Mouse (Mus musculus): ENCODE data around the gene Mtch1.

Gene Mtch1

GRCm38 (mm10) chr17:29305058-29305806, 42.5 kb downstream of the Mtch1 start:
- DNase-seq (ENCODE audit: low spot score) = no peak

GRCm38 (mm10) chr17:29304376-29305057, 43.2 kb downstream of the Mtch1 start:
- DNase-seq (ENCODE audit: low spot score) = no peak

DNA sequence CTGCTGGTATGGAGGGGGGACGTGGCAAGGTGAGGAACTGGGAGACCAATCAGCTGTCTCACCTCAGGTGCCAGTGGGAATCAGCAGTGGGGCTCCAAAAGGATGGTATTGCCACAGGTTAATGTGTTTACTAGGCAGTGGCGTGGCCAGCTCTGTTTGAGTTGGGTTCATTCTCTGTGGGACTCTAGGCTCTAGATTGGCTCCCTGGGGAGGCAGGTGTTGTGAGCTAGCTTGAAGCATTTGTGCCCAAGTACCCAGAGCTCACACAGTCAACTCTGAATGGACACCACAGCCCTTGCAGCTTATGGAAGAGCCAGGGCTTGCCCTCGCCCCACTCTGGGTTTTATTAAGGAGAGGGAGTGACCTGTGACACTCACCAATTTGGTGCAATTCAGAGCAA, 43.9 kb downstream of the Mtch1 start:
- no peak for DNase-seq (ENCODE audit: low spot score)

DNA sequence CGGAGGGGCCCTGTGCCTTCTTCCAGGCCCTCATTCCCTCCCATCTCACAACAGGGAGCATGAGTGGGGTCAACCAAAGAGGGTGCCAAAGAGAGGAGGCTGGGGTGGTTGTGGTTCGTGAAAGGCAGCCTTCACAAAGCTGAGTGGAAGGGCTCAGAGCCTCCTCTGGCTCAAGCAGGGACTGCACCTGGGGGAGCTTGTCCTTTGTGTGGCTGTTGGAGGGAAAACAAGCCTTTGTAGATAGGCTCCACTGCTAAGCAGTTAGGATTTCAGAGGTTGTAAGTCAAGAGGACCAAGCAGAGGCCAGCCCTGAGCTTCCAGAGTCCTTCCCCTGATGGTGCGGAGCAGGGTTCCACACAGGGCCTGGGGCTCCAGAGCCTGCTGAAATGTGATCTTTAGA, 44.6 kb downstream of the Mtch1 start:
- DNase-seq (ENCODE audit: low spot score) = no peak

DNA sequence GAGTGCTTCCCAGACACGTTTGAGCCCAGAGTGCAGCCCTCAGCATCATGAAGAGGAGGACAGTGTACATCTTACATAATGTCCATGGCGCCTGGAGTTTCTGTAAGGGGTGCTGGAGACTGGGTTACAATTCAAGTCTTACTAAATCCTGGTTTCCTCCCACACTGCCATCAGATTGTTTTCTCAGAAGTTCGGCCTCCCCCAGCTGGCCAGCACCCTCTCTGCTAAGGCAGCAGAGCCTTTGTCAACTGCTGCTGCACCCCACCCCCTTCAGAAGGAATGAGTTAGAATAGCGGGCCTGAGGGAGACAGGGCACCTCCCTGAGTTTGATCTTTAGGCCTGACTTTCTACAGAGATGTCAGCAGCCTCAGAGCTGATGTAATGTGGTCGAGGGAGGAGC, 45.6 kb downstream of the Mtch1 start:
- DNase-seq (ENCODE audit: low spot score) = no peak

- no peak for DNase-seq (ENCODE audit: low spot score)
Observed at GRCm38 (mm10) chr17:29301421-29301820, 46.3 kb downstream of the Mtch1 start.

DNA sequence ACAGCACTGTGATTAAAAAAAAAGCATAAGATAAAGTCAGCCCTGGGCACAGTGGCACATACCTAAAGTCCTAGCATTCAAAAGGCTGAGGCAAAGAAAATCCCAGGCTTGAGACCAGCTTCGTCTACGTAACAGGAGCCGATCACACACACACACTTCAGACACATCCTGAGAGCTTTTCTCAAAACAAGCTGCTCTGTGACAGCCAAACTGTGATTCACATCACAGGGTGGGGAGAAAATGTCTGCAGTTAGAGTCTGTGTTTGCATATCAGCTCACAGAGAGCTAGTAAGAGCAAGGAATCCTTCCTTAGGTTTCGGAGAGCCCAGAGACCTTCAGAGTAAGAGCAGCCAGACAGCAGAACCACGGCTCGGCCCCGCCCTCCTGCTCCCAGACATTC, 46.8 kb downstream of the Mtch1 start:
- no peak for DNase-seq (ENCODE audit: low spot score)

DNA sequence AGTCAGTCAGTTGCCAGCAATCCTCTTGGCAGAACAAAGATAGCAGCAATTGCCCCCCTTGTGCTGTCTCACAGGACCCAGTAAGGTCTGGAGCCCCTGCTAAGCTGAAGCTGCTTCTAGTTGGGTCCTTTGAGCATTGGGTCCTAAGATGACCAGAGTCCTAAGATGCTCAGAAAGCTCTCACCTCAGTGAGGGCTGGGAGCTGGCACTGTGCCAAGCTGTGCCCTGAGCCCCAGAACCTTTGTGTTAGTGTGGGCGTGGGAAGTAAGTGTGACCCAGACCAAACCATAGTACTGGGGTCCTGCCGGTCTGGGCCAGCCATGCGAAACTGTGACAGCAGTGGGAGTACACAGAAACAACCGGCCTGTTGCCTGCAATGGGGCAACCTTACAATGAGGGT, 48.5 kb downstream of the Mtch1 start:
- no peak for DNase-seq (ENCODE audit: low spot score)

DNA sequence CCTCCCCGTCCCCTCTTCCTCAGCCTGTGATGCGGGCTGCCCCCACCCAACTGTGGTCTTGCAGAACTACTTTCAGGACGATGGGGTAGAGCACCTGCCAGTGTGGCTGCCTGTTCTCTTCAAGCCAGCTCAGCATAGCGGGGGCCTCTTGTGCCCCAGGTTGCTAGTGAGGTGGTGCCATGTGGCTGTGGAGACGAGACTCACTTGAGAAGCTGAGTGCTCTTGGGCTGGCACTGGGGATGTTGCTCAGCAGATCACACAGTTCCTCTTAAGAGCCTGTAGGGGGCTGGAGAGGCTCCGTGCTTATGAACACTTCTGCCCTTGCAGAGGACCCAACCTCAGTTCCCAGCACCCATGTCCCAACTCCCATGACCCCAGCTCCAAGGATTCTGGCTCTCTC, 49.9 kb downstream of the Mtch1 start:
- no peak for DNase-seq (ENCODE audit: low spot score)

GRCm38 (mm10) chr17:29297321-29297720, 50.4 kb downstream of the Mtch1 start:
- no peak for DNase-seq (ENCODE audit: low spot score)

GRCm38 (mm10) chr17:29295835-29296234, 51.9 kb downstream of the Mtch1 start:
- no peak for DNase-seq (ENCODE audit: low spot score)

- no peak for DNase-seq (ENCODE audit: low spot score)
Observed at GRCm38 (mm10) chr17:29293807-29294605, 53.7 kb downstream of the Mtch1 start.

DNA sequence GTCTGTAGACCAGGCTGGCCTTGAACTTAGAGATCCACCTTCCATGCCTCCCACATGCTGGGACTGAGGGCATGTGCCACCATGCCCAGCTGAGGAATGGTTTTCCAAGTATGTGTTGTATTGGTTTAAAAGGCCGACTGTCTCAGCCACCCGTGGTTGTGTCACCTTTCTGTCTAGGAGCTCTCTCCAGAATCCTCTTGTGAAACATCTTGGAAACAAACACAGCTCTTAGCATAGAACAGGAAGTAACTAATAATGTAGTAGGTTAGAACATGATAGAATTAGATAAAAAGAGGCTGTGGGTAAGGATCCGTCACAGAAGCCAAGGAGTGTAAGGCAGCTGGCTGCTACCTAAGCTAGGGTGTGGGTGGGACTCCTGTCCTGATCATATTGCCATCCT, 54.7 kb downstream of the Mtch1 start:
- DNase-seq (ENCODE audit: low spot score) = no peak

GRCm38 (mm10) chr17:29291793-29292192, 55.9 kb downstream of the Mtch1 start:
- no peak for DNase-seq (ENCODE audit: low spot score)

DNA sequence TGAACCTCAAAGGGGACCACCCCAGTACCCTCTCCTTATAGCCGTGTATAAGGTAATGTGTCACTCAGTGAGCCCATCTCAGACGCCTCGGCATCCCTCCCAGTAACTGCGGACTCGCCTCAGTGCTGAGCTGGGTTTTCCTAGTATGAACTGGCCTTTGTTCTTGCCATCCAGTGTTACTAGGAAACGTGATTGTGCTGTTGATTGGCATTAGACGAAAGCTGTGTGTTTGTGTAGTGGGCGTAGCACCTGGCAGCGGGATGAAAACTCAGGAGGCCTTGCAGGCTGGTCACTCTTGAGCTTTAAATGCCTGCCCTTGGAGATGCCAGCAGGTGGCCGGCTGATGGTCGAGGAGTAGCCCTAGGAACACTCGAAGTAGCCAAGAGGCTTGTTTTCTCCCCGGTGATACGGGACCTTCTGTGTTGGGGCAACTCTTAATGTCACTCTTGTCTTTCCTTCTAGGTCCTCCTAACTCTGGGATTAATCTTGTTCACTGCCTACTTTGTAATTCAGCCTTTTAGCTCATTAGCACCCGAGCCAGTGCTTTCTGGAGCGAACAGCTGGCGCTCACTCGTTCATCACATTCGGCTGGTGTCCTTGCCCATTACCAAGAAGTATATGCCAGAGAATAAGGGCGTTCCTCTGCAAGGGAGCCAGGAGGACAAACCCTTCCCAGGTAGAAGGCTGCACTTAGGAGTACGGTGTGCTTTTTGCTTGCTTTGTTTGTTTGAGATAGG, 65.3 kb downstream of the Mtch1 start:
- no peak for DNase-seq (ENCODE audit: low spot score)
